Mouse (Mus musculus): Measurements from ENCODE around the gene A130010J15Rik. TPM values are rescaled to one million over a fixed set of nuclear protein-coding genes. Genes with fewer than 3 reads are reported as not detected.
A peak's percentile ranks its signal among the peaks of the same experiment; 100 is the strongest.

A130010J15Rik gene
- total RNA-seq, 2 experiments from 2014 or later, result 5.1 to 5.3 TPM

DNA sequence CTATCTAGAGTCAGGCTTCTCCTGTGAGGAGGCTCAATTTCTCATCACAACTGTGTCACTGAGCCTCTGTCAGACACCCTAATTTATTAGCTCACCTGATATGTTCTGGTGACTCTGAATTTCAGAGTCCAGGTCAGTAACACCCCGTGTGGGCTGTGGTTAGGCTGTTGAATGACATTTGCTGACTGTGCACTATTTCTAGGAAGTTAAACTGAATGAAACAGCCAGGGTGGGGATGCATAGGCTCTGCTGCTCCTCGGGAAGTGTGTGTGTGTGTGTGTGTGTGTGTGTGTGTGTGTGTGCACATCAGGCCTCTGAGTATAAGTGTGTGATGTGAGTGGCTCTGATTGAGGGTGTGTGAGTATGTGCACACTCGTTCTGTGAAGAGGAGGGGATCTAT is 29.2 kb upstream of the A130010J15Rik start:
- Histone ChIP-seq H3K4me3 (no peak overlapping the region), H3K27ac (no peak overlapping the region)
- DNase-seq (ENCODE audit: low spot score in 2 of 2), result no peak
- TF ChIP-seq CTCF (conservative IDR thresholded peaks at IDR 0.05), result no peak

DNA sequence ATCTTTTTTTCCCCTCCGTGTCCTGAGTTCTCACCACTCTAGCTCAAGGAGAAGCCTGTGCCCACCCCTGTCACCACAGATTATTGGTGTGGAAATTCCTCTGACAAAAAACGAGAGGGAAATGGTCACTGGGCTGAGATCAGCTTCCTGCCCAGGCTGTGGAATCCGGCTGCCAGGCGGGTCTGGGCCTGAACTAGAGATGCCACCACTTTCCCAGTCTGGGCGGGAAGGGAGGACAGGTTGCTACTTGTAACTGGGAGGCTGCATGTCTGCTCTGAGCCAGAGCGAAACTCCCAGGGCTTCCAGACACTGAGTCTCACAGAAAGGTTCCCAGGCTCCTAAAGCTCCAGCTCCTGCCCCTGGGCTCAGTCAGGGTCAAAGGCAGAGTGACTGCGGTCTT is 26.7 kb upstream of the A130010J15Rik start:
- Histone ChIP-seq H3K27ac (no peak overlapping the region), H3K4me3 (no peak overlapping the region)
- no peak for DNase-seq (ENCODE audit: low spot score in 2 of 2)
- no peak for TF ChIP-seq CTCF (conservative IDR thresholded peaks at IDR 0.05)

DNA sequence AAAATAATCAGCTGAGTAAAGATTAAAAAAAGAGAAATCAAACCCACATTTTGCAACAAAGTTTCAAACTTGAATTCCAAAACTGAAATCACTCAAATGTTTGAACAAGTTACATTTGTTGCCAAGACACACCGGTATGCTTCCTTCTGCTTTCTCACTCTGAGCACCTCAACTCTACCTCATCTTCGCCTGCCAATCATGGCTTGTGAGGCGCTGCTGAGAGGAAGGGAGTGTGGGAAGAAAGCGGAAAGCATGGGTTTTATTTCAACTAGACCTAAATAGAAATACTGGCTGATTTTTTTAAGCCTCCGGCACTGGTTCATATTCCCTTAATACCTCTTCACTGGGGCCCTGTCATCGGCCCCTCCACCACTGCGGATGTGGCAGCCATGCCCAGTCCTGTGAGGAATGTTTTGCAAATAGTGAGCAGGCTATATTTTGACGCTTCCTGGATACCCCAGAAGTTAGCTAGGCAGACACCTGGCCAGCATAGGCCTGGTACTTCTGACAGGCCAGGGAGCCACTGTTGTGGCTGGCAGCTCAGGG is 25.3 kb upstream of the A130010J15Rik start:
- no peak for TF ChIP-seq CTCF (conservative IDR thresholded peaks at IDR 0.05)
- Histone ChIP-seq H3K4me3 (no peak overlapping the region), H3K27ac (no peak overlapping the region)
- no peak for DNase-seq (ENCODE audit: low spot score in 2 of 2)

DNA sequence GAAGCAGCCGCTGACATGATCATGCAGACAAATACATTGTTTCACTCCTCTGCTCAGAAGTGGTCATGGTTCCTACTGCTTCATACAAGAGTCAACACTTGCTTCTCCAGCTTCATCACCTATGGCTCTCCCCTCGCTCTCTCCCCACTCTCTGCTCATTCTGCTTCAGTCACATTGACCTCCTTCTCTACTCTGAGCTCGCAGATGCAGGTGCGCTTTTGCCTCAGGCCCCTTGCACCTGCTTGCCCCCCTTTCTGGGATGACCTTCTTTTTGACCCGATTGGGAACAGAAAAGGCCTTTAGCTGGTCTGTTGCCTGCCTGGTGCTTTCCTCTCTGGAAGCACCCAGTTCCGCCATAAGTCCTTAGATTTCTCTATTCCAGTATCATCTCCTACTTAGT is 23.3 kb upstream of the A130010J15Rik start:
- Histone ChIP-seq H3K4me3 (no peak overlapping the region), H3K27ac (no peak overlapping the region)
- TF ChIP-seq CTCF (conservative IDR thresholded peaks at IDR 0.05), result no peak
- no peak for DNase-seq (ENCODE audit: low spot score in 2 of 2)

DNA sequence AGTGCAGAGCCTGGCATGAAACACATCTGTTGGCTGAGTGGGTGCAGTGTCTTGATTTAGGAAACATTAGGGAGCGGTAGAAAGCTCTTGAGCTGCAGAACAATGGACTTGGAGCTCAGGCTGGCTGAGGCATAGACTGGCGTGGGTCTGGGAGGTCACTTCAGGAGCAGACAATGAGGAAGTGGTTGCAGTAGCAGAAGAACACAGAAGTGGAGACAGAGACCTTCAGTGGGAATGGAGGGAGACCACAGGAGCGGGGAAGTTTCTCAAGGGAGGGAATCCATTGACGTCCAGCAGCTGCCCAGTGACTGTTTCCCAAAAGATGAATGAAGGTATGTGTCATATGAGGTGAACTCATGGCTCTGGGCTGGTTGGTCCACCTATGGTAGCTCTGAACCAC is 22.7 kb upstream of the A130010J15Rik start:
- H3K27ac ChIP-seq, result no peak overlapping the region
- H3K4me3 ChIP-seq, result no peak overlapping the region
- DNase-seq (ENCODE audit: low spot score in 2 of 2), result no peak
- TF ChIP-seq CTCF (conservative IDR thresholded peaks at IDR 0.05), result no peak

DNA sequence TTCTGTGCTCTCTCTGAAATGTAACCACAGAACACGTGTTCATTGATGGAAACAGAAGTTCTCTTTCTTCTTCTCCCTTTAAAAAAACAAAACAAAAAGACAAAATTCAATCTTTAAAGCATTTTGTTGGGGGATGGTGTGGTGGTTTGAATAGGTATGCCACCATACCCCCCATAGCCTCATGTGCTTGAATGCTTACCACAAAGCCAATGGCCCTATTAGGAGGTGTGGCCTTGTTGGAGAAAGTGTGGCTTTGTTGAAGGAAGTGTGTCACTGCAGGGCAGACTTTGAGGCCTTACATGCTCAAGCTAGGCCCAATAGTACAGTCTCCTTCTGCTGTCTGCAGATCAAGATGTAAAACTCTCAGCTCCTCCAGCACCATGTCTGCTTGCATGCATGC is 21.4 kb upstream of the A130010J15Rik start:
- Histone ChIP-seq H3K4me3 (no peak overlapping the region), H3K27ac (no peak overlapping the region)
- no peak for DNase-seq (ENCODE audit: low spot score in 2 of 2)
- TF ChIP-seq CTCF (conservative IDR thresholded peaks at IDR 0.05), result no peak

DNA sequence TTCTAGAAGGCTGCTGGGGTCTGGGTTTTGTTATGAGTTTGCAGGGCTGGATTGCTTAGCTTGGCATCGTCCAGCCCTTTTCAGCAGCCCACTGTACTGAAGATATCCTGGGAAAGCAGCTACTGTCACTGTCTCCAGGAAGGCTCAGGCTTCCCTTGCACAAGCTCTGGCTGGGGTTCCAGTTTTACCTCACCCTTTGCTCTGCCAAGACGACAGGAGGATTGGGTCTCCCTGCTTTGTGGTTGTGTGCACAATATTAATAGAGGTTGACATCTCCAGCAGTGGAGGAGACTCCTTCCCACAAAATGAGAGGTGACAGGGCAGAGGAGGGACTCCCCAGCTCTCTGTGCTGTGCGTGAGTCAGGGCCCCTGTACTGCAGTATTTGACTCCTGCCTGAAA is 18.6 kb upstream of the A130010J15Rik start:
- DNase-seq (ENCODE audit: low spot score in 2 of 2), result no peak
- H3K27ac ChIP-seq, result no peak overlapping the region
- no peak overlapping the region for H3K4me3 ChIP-seq
- no peak for TF ChIP-seq CTCF (conservative IDR thresholded peaks at IDR 0.05)

DNA sequence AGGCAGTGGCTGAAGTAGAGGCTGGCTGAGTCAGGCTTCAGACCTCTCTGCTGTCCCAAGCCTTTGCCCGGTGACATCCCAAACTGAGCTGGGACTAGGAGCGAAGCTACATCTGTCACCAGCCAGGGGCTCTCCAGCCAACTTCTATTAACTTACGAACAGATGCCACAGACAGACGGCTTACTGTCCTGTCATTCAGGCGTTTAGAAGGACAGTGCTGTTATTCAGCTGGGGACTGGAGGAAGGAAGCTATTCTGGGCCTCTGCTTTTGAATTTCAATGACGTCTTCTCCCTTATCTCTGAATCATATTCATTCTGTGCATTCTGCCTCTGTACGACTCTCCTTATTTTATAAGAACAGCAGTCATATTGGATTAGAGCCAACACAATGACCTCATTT is 16.7 kb upstream of the A130010J15Rik start:
- Histone ChIP-seq H3K27ac (no peak overlapping the region), H3K4me3 (no peak overlapping the region)
- peak in 1 of 2 experiments; percentile 19 for DNase-seq (ENCODE audit: low spot score in 2 of 2)
- no peak for TF ChIP-seq CTCF (conservative IDR thresholded peaks at IDR 0.05)

DNA sequence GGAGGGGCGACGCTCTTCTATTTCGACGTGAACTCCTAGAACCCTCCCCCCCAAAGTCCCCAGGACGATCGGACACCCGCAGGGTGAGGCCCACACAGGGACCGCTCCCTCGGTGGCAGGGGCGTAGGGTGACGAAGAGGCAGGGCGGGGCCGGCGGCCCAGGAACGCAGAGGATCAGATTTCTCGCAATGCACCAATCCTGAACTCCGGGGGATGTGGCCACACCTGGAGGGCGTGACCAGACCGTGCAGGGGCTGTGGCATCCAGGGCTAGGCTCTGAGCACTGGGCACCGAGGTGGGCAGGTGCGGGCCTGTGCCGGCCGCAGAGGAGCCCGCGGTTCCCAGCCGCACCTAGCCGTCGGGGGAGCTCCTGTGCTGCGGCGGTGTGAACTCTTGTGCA is 15.0 kb upstream of the A130010J15Rik start, which contains the start of gene Irf6:
Gene Irf6 (plus strand): TSS at position 240 of the 400 bp plus-strand sequence.
- no peak for DNase-seq (ENCODE audit: low spot score in 2 of 2)

DNA sequence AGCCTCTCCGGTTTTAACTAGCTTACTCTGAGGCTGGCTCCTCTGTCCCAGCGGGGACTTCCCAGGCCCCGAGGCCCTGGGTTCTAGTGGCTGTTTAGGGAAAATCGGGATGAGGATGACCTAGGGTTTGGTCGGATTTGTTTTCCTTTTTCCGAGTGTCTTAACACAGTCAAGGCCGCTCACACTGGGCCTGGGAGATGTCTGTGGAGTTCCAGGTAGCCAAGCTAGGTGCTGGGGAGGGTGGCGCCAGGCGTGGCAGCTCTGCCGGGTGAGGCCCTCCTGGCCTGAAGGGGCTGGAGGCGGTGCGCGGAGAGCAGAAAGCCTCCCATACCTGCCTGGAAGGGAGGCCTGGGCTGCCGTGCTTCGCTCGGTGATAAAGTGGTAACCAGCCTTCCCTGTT is 14.3 kb upstream of the A130010J15Rik start:
- no peak overlapping the region for H3K4me3 ChIP-seq
- no peak overlapping the region for H3K27ac ChIP-seq
- no peak for TF ChIP-seq CTCF (conservative IDR thresholded peaks at IDR 0.05)
- no peak for DNase-seq (ENCODE audit: low spot score in 2 of 2)

More for the DNA sequence above, 15.0 kb upstream of the A130010J15Rik start, which contains the start of gene Irf6:
- H3K27ac ChIP-seq, result no peak within 1 kb of the TSS
- H3K4me3 ChIP-seq, result no peak within 1 kb of the TSS
- no peak for TF ChIP-seq CTCF (conservative IDR thresholded peaks at IDR 0.05)

DNA sequence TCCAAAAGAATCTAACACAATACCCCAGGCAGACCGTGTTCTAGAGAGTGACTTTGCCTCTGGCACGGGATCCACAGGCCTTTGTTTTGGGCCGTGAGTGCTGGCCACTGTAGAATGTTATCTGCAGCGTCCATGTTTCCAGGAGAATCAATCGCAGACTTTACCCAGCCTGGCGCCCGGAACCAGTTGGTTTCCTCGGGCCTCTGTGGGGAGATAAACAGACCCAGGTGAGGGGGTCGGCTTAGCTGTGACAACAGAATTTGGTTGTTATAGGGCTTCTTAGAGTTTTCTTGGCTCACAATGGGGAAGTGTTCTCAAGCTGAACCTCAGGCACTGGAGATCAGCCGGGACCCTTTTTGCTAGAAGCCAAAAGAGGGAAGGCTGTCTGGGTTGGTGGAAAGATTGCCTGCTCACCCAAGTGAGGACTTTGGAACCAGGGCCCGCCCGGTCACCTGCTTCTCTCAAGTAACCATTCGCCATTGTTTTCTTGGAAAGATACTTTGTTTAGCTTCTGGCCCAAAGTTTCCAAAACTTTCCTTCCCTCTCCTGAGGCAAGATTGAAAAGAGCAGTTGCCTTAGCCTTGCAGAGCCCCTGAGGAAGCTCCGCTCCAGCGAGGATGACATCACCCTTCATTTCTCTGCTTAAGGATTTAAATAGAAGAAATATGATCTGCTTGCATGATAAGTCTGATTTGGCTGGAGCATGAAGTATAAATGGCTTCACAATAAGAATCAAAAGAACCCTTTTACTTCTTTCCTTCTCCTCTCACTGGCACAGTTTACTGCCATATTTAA is 11.3 kb upstream of the A130010J15Rik start:
- TF ChIP-seq CTCF (conservative IDR thresholded peaks at IDR 0.05), result no peak

DNA sequence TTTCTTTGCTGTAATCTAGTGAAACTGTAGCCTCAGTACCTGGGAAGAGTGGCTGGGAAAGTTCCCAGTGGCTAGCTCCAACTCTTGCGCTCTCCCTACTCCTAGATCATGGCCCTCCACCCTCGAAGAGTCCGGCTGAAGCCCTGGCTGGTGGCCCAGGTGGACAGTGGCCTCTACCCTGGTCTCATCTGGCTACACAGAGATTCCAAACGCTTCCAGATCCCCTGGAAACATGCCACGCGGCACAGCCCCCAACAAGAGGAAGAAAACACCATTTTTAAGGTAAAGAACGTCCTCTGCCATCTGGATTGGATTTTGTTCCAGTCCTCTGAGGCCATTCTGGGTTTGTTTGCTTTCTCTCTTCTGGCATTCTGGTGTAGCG is 10.7 kb upstream of the A130010J15Rik start:
- no peak for TF ChIP-seq CTCF (conservative IDR thresholded peaks at IDR 0.05)

More for the DNA sequence above, 11.3 kb upstream of the A130010J15Rik start:
- Histone ChIP-seq H3K4me3 (no peak overlapping the region), H3K27ac (no peak overlapping the region)
- no peak for DNase-seq (ENCODE audit: low spot score in 2 of 2)

DNA sequence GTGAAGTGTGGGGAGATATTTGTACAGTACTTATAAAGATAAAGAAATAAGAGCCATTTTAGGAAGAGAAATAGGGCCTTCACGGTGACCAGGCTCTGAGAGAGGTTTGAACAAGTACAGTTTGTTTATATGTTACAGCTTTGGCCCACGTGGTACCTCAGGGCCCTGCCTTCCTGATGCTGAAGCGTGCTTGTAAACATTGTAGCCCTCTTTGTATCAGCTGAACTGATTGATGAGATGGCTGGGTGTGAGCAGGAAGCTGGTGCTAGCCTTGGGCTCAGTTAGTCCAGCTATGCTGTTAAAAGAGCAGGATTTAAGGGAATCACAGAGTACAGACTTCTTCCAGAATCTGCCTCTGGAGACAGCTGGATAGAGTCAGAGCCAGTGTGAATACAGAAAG is 8.7 kb upstream of the A130010J15Rik start:
- DNase-seq (ENCODE audit: low spot score in 2 of 2), result no peak
- TF ChIP-seq CTCF (conservative IDR thresholded peaks at IDR 0.05), result no peak
- Histone ChIP-seq H3K4me3 (no peak overlapping the region), H3K27ac (no peak overlapping the region)

More for the DNA sequence above, 10.7 kb upstream of the A130010J15Rik start:
- Histone ChIP-seq H3K27ac (no peak overlapping the region), H3K4me3 (no peak overlapping the region)
- DNase-seq (ENCODE audit: low spot score in 2 of 2), result no peak

DNA sequence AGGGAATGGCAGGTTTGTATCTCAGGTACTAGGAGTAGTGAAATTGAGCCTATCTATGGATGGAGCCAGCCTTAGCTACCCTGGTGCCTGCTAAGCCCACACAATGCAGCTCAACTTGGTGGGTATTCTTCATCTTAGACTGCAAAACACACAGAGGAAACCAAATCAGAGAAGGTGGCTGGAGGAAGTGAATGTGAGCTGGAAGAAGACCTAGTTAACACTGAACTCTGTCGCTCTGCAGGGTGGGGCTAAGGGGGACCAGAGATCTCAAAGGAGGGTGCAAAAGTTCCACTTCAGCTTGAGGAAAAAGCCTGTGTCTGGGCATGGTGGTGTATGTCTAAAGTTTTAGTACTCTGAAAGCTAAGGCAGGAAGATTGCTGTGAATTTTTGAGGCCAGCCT is 8.2 kb upstream of the A130010J15Rik start:
- TF ChIP-seq CTCF (conservative IDR thresholded peaks at IDR 0.05), result no peak
- no peak for DNase-seq (ENCODE audit: low spot score in 2 of 2)

More for the DNA sequence above, 8.2 kb upstream of the A130010J15Rik start:
- no peak overlapping the region for H3K4me3 ChIP-seq
- no peak overlapping the region for H3K27ac ChIP-seq

All from layer of hippocampus, adult 2 months (tissue).